ENCODE assay signal across 22 mouse cellular contexts in the genomic region with DNA sequence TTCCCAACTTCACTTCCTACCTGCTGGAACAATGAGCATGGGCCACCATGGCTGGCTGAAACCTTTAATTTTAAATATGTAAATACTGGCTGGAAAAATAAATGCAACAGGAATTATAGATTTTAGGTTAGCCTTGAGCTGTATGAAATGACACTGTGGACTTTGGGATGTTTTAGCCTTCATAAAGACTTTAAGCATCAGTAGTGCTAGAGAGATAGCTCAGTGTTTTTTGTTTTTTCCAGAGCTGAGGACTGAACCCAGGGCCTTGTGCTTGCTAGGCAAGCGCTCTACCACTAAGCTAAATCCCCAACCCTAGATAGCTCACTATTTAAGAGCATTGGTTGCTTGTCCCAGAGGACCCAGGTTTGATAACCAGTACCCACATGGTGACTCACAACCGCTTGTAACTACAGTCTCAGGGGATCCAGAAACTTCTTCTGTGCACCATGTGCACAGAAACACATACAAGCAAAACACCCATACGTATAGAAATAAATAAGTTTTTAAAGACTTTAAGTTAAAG. TPM values are rescaled to one million over a fixed set of nuclear protein-coding genes. Genes with fewer than 3 reads are reported as not detected.
A peak's percentile ranks its signal among the peaks of the same experiment; 100 is the strongest.
DNase-seq lines count a peak whose midpoint lies in the region; ATAC-seq and TF ChIP-seq lines count a peak whose summit lies in the region.
"Had no signal": no experiment of that assay in that cellular context is flagged by ENCODE, and none has a peak within 500 bp of the region (broad histone marks: within the 10 kb centered on the region; RNA-seq: fewer than 3 reads in every experiment).

No protein-coding gene starts in this region.

- H3K9me3 ChIP-seq in kidney, postnatal 0 days (replicated peaks; ENCODE audit: low read length), result no peaks in the 10 kb centered on the region
- no peaks in the 10 kb centered on the region for H3K9me3 ChIP-seq in MEL (replicated peaks; ENCODE audit: insufficient read depth, low read length)
- H3K9me3 ChIP-seq: embryonic facial prominence, embryonic 10.5 days; embryonic facial prominence, embryonic 12.5 days; forebrain, embryonic 10.5 days; forebrain, embryonic 12.5 days; G1E had no signal

- no peak overlapping the region for H3K4me3 ChIP-seq in kidney, adult 2 months (ENCODE audit: insufficient read depth, low read depth, low read length)
- no peak overlapping the region for H3K4me3 ChIP-seq in kidney, postnatal 0 days (replicated peaks; ENCODE audit: low read depth, low read length)
- no peak overlapping the region for H3K4me3 ChIP-seq in MEL (ENCODE audit: control insufficient read depth in 1 of 2, insufficient read depth in 1 of 2, low read depth in 2 of 2, low read length in 2 of 2)
- H3K4me3 ChIP-seq: embryonic facial prominence, embryonic 10.5 days; embryonic facial prominence, embryonic 12.5 days; erythroblast, embryonic 14.5 days; forebrain, embryonic 10.5 days; forebrain, embryonic 12.5 days had no signal

- no peak for ATAC-seq in kidney, postnatal 0 days (replicated peaks; ENCODE audit: low FRiP score, low read depth)
- ATAC-seq: forebrain, embryonic 14.5 days; forebrain, embryonic 16.5 days had no signal

- DNase-seq in kidney, adult 2 months, result no peak
- DNase-seq in kidney, adult 11 months, result no peak
- no peak for DNase-seq in kidney, postnatal 0 days (ENCODE audit: low spot score)
- DNase-seq in kidney, postnatal 36 days, result no peak
- no peak for DNase-seq in MEL (ENCODE audit: low read depth, low spot score)
- DNase-seq in thymus, postnatal 25 days, result no peak
- DNase-seq: adrenal gland, adult 2 months; adrenal gland, postnatal 10 days; adrenal gland, postnatal 25 days; cerebellum, adult 11 months; cerebellum, adult 18-20 months; cerebellum, adult 8-10 months; cerebellum, adult 9-11 months; cerebellum, postnatal 14 days had no signal

- TF ChIP-seq EP300 in MEL (IDR thresholded peaks at IDR 0.05; ENCODE audit: low read depth in 1 of 2, low read length in 2 of 2), result no peak

- H3K36me3 ChIP-seq in kidney, adult 2 months (ENCODE audit: control insufficient read depth, insufficient read depth, low read length), result no peaks in the 10 kb centered on the region
- no peaks in the 10 kb centered on the region for H3K36me3 ChIP-seq in kidney, postnatal 0 days (ENCODE audit: insufficient read depth, low read length)
- no peaks in the 10 kb centered on the region for H3K36me3 ChIP-seq in MEL (ENCODE audit: control insufficient read depth in 1 of 2, insufficient read depth in 2 of 2, low read length in 2 of 2)
- H3K36me3 ChIP-seq: embryonic facial prominence, embryonic 10.5 days; embryonic facial prominence, embryonic 12.5 days; forebrain, embryonic 10.5 days; forebrain, embryonic 12.5 days; G1E had no signal

- H3K27ac ChIP-seq in kidney, adult 2 months (ENCODE audit: insufficient read depth, low read depth, low read length), result peak overlapping the region; percentile 81
- H3K27ac ChIP-seq in kidney, postnatal 0 days, result peak overlapping the region; percentile 21; the same call in 1 of the 2 replicates
- H3K27ac ChIP-seq in MEL (ENCODE audit: control insufficient read depth, low read depth, low read length), result no peak overlapping the region
- H3K27ac ChIP-seq: embryonic facial prominence, embryonic 10.5 days; embryonic facial prominence, embryonic 12.5 days; forebrain, embryonic 10.5 days; forebrain, embryonic 12.5 days had no signal

- no peak for TF ChIP-seq CTCF in kidney, adult 2 months (conservative IDR thresholded peaks at IDR 0.05; ENCODE audit: insufficient read depth, insufficient read length, low read depth, low read length)
- TF ChIP-seq CTCF in kidney, postnatal 0 days (IDR thresholded peaks at IDR 0.05; ENCODE audit: low read depth), result no peak
- TF ChIP-seq CTCF in MEL (IDR thresholded peaks at IDR 0.05 in 2 of 3, conservative IDR thresholded peaks at IDR 0.05 in 1 of 3; ENCODE audit: control insufficient read depth in 1 of 3, insufficient read depth in 1 of 3, low read depth in 2 of 3, low read length in 3 of 3, poor library complexity in 1 of 3, severe bottlenecking in 1 of 3), result no peak

- peaks cover 32% of the 10 kb centered on the region for H3K4me1 ChIP-seq in kidney, adult 2 months (ENCODE audit: control insufficient read depth, insufficient read depth, low read length)
- H3K4me1 ChIP-seq in kidney, postnatal 0 days (replicated peaks; ENCODE audit: insufficient read depth, low read length), result no peaks in the 10 kb centered on the region
- H3K4me1 ChIP-seq in MEL (ENCODE audit: control insufficient read depth in 1 of 2, insufficient read depth in 2 of 2, low read length in 2 of 2), result 0 out of 4 replicates have a peak, but pooled peaks cover 0 to 3% of the 10 kb centered on the region in 2 experiments
- H3K4me1 ChIP-seq: embryonic facial prominence, embryonic 10.5 days; embryonic facial prominence, embryonic 12.5 days; forebrain, embryonic 10.5 days; forebrain, embryonic 12.5 days had no signal

- H3K9ac ChIP-seq in kidney, postnatal 0 days (ENCODE audit: low read depth, low read length), result no peak overlapping the region
- no peak overlapping the region for H3K9ac ChIP-seq in MEL (ENCODE audit: control insufficient read depth, low read depth, low read length, poor library complexity, severe bottlenecking)
- H3K9ac ChIP-seq: embryonic facial prominence, embryonic 12.5 days; forebrain, embryonic 12.5 days had no signal

- WGBS in kidney, adult 2 months, result 73% methylated on average over 3 of the region's 3 CpGs
- 87% methylated on average over 3 of the region's 3 CpGs for WGBS in kidney, postnatal 0 days

- TF ChIP-seq RAD21 in MEL (IDR thresholded peaks at IDR 0.05; ENCODE audit: low read depth, low read length), result no peak

- TF ChIP-seq POLR2A in kidney, adult 2 months (IDR thresholded peaks at IDR 0.05; ENCODE audit: low read depth, low read length), result no peak
- TF ChIP-seq POLR2A in MEL (IDR thresholded peaks at IDR 0.05; ENCODE audit: control insufficient read depth in 1 of 2, insufficient read depth in 1 of 2, low read depth in 1 of 2, low read length in 2 of 2, poor library complexity in 1 of 2), result no peak

- no peaks in the 10 kb centered on the region for H3K79me2 ChIP-seq in MEL (ENCODE audit: control insufficient read depth, insufficient read depth, low read length, poor library complexity)

- H3K27me3 ChIP-seq in kidney, adult 2 months (replicated peaks; ENCODE audit: control insufficient read depth, insufficient read depth, low read length), result no peaks in the 10 kb centered on the region
- no peaks in the 10 kb centered on the region for H3K27me3 ChIP-seq in kidney, postnatal 0 days (ENCODE audit: insufficient read depth, low read length)
- no peaks in the 10 kb centered on the region for H3K27me3 ChIP-seq in MEL (ENCODE audit: control insufficient read depth in 1 of 2, insufficient read depth in 2 of 2, low read length in 2 of 2)
- H3K27me3 ChIP-seq: embryonic facial prominence, embryonic 12.5 days; forebrain, embryonic 12.5 days had no signal

- H3K4me2 ChIP-seq in kidney, postnatal 0 days (ENCODE audit: low read length), result no peak overlapping the region
- H3K4me2 ChIP-seq: embryonic facial prominence, embryonic 12.5 days; forebrain, embryonic 12.5 days had no signal

TF ChIP-seq in MEL, 35 proteins besides CTCF, POLR2A, EP300 and RAD21:
- no peak for TF ChIP-seq USF1 (IDR thresholded peaks at IDR 0.05; ENCODE audit: low read depth, low read length)
- TF ChIP-seq TBP (IDR thresholded peaks at IDR 0.05; ENCODE audit: low read depth, low read length), result peak; percentile 87
- TF ChIP-seq ETS1 (IDR thresholded peaks at IDR 0.05; ENCODE audit: low read depth, low read length), result no peak
- TF ChIP-seq MYC (IDR thresholded peaks at IDR 0.05; ENCODE audit: low read depth, low read length), result no peak
- TF ChIP-seq ELF1 (IDR thresholded peaks at IDR 0.05; ENCODE audit: low read depth, low read length), result no peak

RNA-seq across cellular contexts. Expression of gene Rnf183, which starts 2.3 kb away (rescaled TPM):
- 180 and 248 TPM in 2 replicates for polyA plus RNA-seq in kidney, adult 2 months (2012; rRNA removed)
- polyA plus RNA-seq in kidney, postnatal 0 days (2015; fragmentation: Nextera tagmentation; extraction: Ambion mirVana), result 2.4 and 2.6 TPM in 2 replicates
- total RNA-seq in MEL (2012; rRNA removed), result 0.10 and 0.15 TPM in 2 replicates
- polyA plus RNA-seq in MEL (2012; ENCODE audit: insufficient read depth in 1 of 2, insufficient read length in 2 of 2, low read depth in 1 of 2, low replicate concordance in 2 of 2, missing spikeins in 1 of 2), result under 1 TPM in 1 of 2 experiments, not detected in 1; 0.25 TPM
- total RNA-seq: adrenal gland, postnatal 10 days; adrenal gland, postnatal 25 days; G1E had no signal
- polyA plus RNA-seq: embryonic facial prominence, embryonic 10.5 days; embryonic facial prominence, embryonic 12.5 days; erythroblast, embryonic 14.5 days; forebrain, embryonic 12.5 days; forebrain, embryonic 14.5 days; forebrain, embryonic 16.5 days; G1E had no signal

RNA-seq across cellular contexts. Expression of gene Prpf4, which starts 28.7 kb away (rescaled TPM):
- polyA plus RNA-seq in kidney, adult 2 months (2012; rRNA removed), result 10.4 and 10.9 TPM in 2 replicates
- polyA plus RNA-seq in kidney, postnatal 0 days (2015; fragmentation: Nextera tagmentation; extraction: Ambion mirVana), result 14.8 and 16.1 TPM in 2 replicates
- total RNA-seq in MEL (2012; rRNA removed), result 24.4 and 26.9 TPM in 2 replicates
- 10 to 100 TPM in 1 of 2 experiments, not detected in 1; 37.9 TPM for polyA plus RNA-seq in MEL (2012; ENCODE audit: insufficient read depth in 1 of 2, insufficient read length in 2 of 2, low read depth in 1 of 2, low replicate concordance in 2 of 2, missing spikeins in 1 of 2)

RNA-seq across cellular contexts. Expression of gene Cdc26, which starts 28.9 kb away (rescaled TPM):
- 25.3 and 31.7 TPM in 2 replicates for polyA plus RNA-seq in kidney, adult 2 months (2012; rRNA removed)
- 137 and 138 TPM in 2 replicates for polyA plus RNA-seq in kidney, postnatal 0 days (2015; fragmentation: Nextera tagmentation; extraction: Ambion mirVana)
- 80.9 and 81.4 TPM in 2 replicates for total RNA-seq in MEL (2012; rRNA removed)
- polyA plus RNA-seq in MEL (2012; ENCODE audit: insufficient read depth in 1 of 2, insufficient read length in 2 of 2, low read depth in 1 of 2, low replicate concordance in 2 of 2, missing spikeins in 1 of 2), result 10 to 100 TPM in 1 of 2 experiments, not detected in 1; 80.4 TPM

RNA-seq across cellular contexts. Expression of gene Wdr31, which starts 33.4 kb away (rescaled TPM):
- 10.5 and 12.3 TPM in 2 replicates for polyA plus RNA-seq in kidney, adult 2 months (2012; rRNA removed)
- 10.1 and 10.6 TPM in 2 replicates for polyA plus RNA-seq in kidney, postnatal 0 days (2015; fragmentation: Nextera tagmentation; extraction: Ambion mirVana)
- total RNA-seq in MEL (2012; rRNA removed), result 0.85 and 1.9 TPM in 2 replicates
- under 1 TPM in 1 of 2 experiments, not detected in 1; 0.91 TPM for polyA plus RNA-seq in MEL (2012; ENCODE audit: insufficient read depth in 1 of 2, insufficient read length in 2 of 2, low read depth in 1 of 2, low replicate concordance in 2 of 2, missing spikeins in 1 of 2)
- polyA plus RNA-seq: erythroblast, embryonic 14.5 days had no signal

RNA-seq across cellular contexts. Expression of gene Bspry, which starts 42.5 kb away (rescaled TPM):
- polyA plus RNA-seq in kidney, adult 2 months (2012; rRNA removed), result 51.1 and 52.4 TPM in 2 replicates
- 38.2 and 38.9 TPM in 2 replicates for polyA plus RNA-seq in kidney, postnatal 0 days (2015; fragmentation: Nextera tagmentation; extraction: Ambion mirVana)
- total RNA-seq in MEL (2012; rRNA removed), result 0.13 and 0.19 TPM in 2 replicates
- under 1 TPM in 1 of 2 experiments, not detected in 1; 0.50 TPM for polyA plus RNA-seq in MEL (2012; ENCODE audit: insufficient read depth in 1 of 2, insufficient read length in 2 of 2, low read depth in 1 of 2, low replicate concordance in 2 of 2, missing spikeins in 1 of 2)
- polyA plus RNA-seq: erythroblast, embryonic 14.5 days had no signal

Comparison
In these comparisons a context has a peak if more than half of its experiments do, and no peak if none do; other contexts are left out.
1. RNA of gene Rnf183, which starts 2.3 kb away (polyA plus RNA-seq): 180 to 248 TPM in kidney, adult 2 months; 2.4 to 2.6 TPM in kidney, postnatal 0 days and 0.25 TPM in MEL; every median in the first group is over 10 times any median in the second.